Mouse (Mus musculus) c-Kit-positive CD71-positive TER-119-negative erythroid progenitor cells, embryonic 14.5 days (primary cell): Measurements from ENCODE around the gene Pik3cd.
"Not testable (repeated sequence)": the region's sequence is repeated elsewhere in the genome, so short reads cannot be mapped to it uniquely, and the experiment has no call there.

Experiments used
- DNase-seq: peaks from one replicate; pipeline ENCODE4 v3.0.0-alpha.2; 2013; ENCODE audit warnings: low read depth

The Pik3cd gene

GRCm38 (mm10) chr4:149702210-149702979, at the start of gene Pik3cd:
Gene Pik3cd, minus strand, starts transcription at chr4:149702571.
- no peak for DNase-seq

GRCm38 (mm10) chr4:149750671-149751070, 48.3 kb upstream of the Pik3cd start:
- DNase-seq, result no peak

DNA sequence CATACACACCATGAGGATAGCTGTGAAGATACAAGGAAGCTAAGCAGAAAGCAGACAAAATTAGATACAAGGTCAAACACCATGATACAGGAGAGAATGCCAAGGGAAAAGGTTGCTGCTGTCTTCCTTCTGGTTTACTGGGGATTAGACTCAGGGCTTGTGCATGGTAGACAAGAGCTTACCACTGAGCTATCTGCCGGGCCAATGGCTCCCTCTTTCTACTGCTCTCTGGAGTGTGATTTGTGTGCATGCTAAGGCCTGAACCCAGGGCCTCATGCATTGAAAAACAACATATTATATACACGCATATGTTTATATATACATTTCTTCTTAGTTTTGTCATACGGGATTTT, 47.3 kb upstream of the Pik3cd start:
- DNase-seq, result not testable (repeated sequence)

DNA sequence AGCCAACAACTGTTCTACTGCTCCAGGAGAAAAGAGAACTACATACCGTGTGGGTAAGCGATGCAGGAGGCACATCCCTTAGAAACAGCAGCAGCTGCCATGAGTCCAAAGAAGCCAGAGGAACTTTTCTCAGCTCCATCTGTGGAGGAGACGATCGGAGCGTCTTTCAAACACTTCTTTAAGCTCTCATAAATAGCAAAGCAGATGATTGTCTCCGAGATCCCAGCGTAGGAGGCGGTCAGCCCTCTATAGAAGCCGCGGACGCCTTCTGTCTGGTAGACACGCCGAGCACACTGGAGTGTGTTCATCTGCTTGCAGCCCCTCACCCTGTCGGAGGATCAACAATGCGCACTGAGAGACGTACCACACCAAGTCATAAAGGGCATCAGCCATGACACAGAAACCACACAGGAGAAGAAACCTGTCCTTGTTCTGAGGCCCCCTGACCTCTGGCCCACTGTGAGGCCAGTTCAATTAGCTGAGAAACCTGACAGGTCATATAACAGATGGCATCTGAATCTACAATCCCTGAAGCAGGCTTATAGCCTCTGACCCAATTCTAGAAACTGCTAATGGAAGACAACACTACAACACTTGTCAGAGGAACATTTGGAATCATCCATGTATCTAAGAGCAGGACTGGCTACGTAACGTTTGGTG, 46.8 kb upstream of the Pik3cd start:
- no peak for DNase-seq

DNA sequence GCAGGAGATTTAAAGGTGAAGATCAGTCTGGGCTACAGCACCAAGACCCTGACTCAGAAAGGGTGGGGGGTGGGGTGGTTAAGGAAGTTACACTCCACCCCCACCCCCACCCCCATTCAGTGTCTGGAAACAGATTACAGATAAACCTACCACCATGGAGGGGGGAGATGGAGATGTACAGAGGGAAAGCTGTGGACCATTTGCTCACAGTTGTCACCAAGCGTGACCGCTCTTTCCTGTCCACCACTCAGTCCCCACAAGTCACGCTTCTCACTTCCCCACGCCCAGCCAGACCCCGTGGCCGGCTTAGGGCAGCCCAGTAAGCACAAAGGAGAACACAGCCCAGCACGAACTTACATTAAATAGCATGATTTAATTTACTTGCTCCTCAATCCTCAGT, 41.7 kb upstream of the Pik3cd start:
- no peak for DNase-seq

DNA sequence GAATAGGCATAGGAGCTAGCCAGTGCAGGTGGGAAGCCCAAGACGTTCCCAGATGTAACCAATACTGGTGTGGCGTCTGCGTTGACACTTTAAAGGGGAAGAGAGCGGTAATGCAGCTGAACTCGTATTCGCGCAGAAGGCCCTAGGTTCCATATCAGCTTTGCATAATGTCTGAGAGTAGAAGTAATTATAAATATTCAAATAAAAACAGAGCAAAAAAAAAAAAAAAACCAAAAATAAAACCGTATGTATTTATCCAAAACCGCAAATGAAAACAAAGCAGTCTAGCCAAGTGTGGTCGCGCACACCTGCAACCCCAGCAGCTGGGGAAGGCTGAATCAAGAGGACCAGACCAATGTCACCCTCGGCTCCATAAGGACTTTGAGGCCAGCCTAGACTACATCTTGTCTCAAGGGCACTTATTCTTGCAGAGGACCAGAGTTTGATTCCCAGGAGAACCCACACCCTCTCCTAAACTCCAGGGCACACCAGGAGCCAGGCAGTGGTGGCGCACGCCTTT, 39.7 kb upstream of the Pik3cd start:
- DNase-seq, result no peak

DNA sequence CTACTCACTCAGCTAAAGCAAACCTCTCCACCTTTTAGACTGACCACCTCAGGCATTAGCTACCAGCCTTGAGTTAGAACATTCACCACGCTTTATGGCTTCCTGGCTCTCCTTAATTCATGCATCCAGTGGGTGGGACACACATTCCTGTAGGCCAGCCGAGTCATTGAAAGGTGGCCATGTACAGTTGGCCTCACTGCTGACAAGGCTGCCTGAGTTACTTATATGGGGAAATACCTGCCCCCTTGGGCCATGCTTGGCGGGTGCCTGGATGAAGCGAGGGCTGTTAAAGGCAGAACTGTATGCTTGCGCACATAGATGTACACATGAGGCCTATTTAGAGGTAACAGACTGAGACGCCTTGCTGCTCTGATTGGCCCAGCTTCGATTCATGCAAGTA, 37.9 kb upstream of the Pik3cd start:
- DNase-seq, result no peak

DNA sequence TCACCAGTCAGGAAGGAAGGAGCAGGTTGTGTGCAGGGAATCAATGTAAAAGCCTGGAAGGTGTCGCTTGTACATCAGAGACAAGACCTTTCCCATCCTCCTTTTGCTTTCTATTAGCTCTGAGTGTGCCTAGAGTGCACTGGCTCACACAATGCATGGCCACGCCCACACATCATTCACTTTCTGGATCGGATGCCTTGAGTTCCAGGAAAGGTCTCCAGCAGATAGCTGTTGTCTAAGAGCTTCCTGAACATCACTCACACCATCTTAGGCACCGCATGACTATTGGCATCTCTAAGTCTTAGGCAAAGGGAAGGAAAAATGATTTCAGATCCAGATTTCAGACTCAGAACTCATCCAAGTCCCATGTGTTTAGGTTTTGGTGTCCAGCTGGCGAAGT, 37.1 kb upstream of the Pik3cd start:
- DNase-seq, result peak; percentile 15

DNA sequence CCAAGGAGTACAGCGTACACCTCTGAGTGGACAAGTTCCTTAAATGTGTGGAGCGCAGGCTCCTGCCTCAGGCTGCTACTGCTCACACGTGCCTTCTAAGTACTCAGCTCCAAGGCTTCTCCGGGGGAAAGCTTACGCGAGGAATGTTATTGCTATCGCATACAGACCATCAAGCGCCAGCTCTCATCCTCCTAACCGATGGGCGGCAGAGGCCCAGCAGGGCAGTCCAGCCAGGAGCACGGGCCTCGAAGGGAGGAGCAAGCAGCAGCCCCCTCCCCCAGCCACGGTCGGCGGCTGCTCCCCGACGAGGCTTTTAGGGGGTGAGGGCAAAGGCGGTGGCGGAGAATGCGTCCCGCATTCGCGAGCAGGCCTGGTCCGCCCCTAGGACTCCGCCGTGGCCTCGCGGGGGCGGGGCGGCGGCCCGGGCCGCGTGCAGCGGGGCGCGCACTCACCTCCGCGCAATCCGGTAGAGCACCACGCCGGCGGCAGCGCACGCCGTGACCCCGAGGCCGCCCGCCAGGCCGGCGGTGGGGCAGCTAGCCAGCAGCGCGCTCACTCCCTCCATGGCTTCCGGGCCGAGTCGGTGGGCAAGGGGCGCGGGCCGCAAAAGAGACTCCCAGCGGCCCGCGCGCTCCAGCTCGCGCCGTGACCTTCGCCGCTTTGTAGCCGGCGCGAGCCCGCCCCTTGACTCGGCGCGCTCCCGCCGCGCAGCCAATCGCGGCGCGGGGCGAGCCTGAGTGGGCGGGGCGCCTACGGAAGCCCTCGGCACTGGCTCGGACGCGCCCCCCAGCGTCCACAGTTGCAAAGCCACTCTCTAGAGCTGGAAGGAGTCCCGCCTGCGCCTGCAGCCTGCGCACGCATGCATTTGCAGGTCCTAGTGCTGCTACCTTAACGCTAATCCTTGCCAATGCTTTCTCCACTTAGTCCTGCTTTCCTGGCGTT, 35.3 kb upstream of the Pik3cd start, which contains the start of gene Tmem201:
Gene Tmem201 (minus strand): TSS at position 662 of the 942 bp plus-strand sequence.
- DNase-seq, result peak; percentile 90

- DNase-seq, result no peak
Measured at GRCm38 (mm10) chr4:149736581-149736980, 34.2 kb upstream of the Pik3cd start.

DNA sequence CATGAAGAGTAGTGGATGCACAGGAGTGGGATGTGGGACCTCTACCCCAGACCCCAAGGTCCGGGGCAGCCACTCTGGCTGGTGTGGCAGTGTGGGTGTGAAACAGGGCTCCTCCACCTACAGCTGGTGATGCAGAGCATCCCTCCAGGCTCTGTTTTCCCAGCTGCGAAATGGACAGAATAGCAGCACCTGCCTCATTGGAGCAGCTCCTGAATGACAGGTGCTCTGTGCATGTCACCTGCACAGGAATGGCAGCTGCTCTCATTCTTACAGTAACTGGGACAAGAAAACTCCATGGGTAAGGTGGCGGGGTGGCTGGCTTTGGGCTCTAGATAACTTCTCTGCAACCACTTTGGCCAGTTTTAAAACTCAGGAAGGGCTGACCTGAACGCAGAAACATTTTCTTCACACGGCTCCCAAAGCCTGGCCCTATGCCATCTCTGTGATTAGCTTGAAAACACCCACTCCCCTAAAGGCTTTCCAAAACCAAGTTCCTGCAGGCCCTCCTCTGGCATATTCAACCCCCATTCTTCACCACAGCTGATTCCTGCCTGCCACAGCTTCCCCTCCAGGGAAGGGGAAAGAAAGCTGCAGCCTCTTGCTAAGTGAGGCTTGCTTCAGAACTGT, 33.4 kb upstream of the Pik3cd start:
- DNase-seq, result no peak

- no peak for DNase-seq
Measured at GRCm38 (mm10) chr4:149734730-149735475, 32.5 kb upstream of the Pik3cd start.

DNA sequence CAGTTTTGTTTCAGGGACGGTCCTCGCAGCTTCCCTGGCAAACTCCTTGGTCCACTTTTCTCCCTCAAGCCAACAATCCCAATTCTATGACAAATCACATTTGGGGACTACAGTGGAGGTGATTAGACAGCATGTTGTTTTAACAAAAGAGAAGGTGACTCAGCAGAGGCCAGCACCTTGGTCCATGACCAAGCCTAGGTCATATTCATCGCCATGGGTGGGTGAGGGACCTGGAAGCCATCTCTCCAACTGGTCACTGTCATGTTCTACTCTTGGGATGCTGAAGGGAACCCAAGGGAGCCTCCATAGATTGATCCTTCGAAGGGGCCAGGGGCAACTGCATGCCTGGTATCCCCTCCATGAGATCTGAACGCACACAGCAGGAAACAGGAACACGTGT, 31.9 kb upstream of the Pik3cd start:
- no peak for DNase-seq

DNA sequence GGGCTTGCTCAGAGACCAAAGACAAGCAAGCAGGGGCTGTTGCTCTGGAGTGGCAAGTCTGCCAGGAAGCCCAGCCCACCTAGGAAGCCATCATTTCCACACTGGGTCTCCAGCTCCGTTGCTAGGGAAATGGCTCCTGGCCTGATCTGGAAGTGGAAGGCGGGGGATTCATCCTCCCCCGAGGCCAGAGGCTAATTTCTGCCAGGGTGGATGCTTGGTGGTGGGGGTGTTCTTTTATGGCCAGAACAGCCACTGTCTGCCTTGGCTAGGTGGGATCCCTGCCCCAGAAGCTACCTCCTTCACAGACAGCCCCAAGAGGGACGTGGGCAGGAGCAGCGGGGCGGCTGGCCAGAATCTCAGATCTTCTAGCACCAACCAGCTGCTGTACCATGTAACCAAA, 31.4 kb upstream of the Pik3cd start:
- no peak for DNase-seq

DNA sequence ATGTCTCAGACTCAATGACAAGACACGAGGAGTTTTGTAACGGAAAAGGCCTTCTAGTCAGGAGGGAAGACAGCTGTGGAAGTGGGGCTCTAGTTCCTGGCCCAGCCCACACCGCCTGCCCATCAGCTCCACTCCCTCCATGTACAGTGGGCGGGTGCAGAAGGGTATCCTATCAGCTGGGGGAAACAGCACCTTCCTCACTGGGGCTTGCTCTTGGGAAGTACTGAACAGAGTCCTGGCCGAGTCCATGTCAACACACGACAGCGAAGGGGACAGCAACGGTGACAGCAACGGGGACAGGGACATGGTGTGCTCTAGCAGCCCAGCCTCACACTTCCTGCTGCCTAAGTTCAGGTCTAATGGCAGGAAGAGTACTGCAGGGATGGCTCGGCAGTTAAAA, 30.4 kb upstream of the Pik3cd start:
- DNase-seq, result no peak

DNA sequence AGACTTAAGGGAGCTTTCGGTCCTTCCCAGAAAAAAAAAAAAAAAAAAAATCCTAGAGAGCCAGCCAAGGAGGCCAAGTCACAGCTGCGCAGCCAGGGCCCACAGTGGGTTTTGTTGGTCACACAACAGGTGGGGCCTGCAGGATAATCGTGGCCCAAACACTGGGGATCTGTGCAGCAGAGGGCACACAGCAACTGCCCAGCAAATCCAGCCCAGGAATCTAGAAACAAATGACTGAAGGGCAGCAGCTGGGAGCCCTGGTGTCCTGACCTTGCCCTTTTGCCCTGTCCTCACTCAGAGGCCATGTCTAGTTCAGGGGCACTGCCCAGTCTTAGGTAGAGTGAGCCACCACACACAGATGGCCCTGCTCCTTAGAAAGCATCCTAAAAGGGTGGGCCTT, 29.9 kb upstream of the Pik3cd start:
- DNase-seq, result no peak

- no peak for DNase-seq
Measured at GRCm38 (mm10) chr4:149730827-149731226, 28.5 kb upstream of the Pik3cd start.

GRCm38 (mm10) chr4:149728810-149729209, 26.4 kb upstream of the Pik3cd start:
- DNase-seq, result no peak

GRCm38 (mm10) chr4:149727636-149728035, 25.3 kb upstream of the Pik3cd start:
- no peak for DNase-seq

GRCm38 (mm10) chr4:149725661-149726350, 23.4 kb upstream of the Pik3cd start:
- DNase-seq, result peak; percentile 54
